Mouse (Mus musculus) liver, adult 2 months (tissue): Measurements from ENCODE around the gene Bst2.

ENCODE experiments used
- CTCF ChIP-seq: fragments of 200-500 bp; IDR thresholded peaks from 2 replicates; pipeline ENCODE4 v1.5.1; 2011; ENCODE audit warnings: low read depth, low read length, control low read depth
- POLR2A ChIP-seq: fragments of 200-500 bp; IDR thresholded peaks from 2 replicates; pipeline ENCODE4 v1.6.1; 2011; ENCODE audit warnings: low read length, control low read depth; ENCODE audit not compliant: insufficient read depth; ENCODE audit errors: extremely low read depth

DNA sequence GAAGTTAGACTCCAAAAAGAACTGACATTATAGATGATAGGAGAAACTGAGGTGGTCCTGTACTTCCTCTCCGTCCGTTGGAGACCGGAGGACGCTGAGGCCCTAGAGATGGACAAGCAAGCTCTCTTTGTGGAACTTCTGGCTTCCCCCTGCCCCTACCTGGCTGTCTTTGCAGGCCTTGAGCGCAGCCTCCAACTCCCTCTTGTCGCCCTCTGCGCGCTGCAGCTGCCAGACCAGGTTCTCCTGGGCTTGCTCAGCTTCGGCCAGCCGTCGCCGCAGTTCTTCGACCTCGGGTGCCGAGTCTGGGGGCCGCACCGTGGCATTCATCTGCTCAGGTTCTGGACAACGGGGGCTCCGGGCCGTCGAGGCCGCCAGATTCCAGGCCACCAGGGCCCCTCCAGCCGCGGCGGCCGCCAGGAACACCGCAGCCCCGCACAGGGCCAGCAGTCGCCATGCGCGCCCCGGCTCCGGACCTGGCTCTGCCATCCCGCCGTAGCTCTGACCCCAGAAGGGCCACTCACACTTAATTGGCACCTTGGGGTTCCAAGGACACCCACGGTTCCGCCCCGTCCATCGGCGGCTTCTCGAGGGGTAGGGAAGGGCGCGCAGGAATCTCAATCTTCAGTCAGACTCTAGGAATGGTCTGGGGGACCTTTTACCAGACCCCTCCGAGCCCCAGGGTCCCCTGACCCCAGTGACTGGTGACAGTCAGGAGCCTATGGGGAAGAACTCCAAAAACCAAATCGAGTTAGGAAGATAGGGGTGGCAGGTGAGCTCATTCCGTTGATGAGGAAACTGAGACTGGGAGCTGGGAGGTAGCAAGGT is 11.8 kb downstream of the Bst2 start, which contains the start of gene Ccdc194:
- TF ChIP-seq POLR2A (no peak), CTCF (no peak)
